Mouse (Mus musculus) myocyte (in vitro differentiated cells): Measurements from ENCODE around the gene Cks1b.

ENCODE experiments used
- E2F4 ChIP-seq: IDR thresholded peaks from one replicate; pipeline ENCODE4 v1.6.1; 2011; ENCODE audit warnings: mild to moderate bottlenecking, control low read depth, moderate library complexity; ENCODE audit not compliant: insufficient read depth
- MAX ChIP-seq: IDR thresholded peaks from one replicate; pipeline ENCODE4 v1.6.1; 2011; ENCODE audit warnings: low read depth, mild to moderate bottlenecking, control low read depth
- MYOG ChIP-seq, 3 experiments: IDR thresholded peaks; one replicate each; pipeline ENCODE4 v1.6.1; 2011; ENCODE audit warnings: control low read depth in 2 of 3, low read depth in 2 of 3, mild to moderate bottlenecking in 2 of 3; ENCODE audit not compliant: insufficient read length in 2 of 3, control insufficient read depth in 1 of 3, insufficient read depth in 1 of 3
- POLR2A ChIP-seq: IDR thresholded peaks from one replicate; pipeline ENCODE4 v1.6.1; 2011; ENCODE audit warnings: low read depth, mild to moderate bottlenecking, control low read depth, moderate library complexity; ENCODE audit not compliant: insufficient read length
- POLR2AphosphoS2 ChIP-seq: IDR thresholded peaks from one replicate; pipeline ENCODE4 v1.6.1; 2011; ENCODE audit warnings: low read depth, control low read depth; ENCODE audit not compliant: insufficient read length
- REST ChIP-seq: IDR thresholded peaks from one replicate; pipeline ENCODE4 v1.6.1; 2011; ENCODE audit warnings: mild to moderate bottlenecking, control low read depth, moderate library complexity; ENCODE audit not compliant: insufficient read depth, insufficient read length
- TCF12 ChIP-seq: IDR thresholded peaks from one replicate; pipeline ENCODE4 v1.6.1; 2011; ENCODE audit warnings: mild to moderate bottlenecking, control low read depth; ENCODE audit not compliant: poor library complexity, insufficient read depth, severe bottlenecking
- USF1 ChIP-seq: IDR thresholded peaks from one replicate; pipeline ENCODE4 v1.6.1; 2011; ENCODE audit warnings: low read depth, mild to moderate bottlenecking, control low read depth, moderate library complexity

GRCm38 (mm10) chr3:89391663-89392511 is 26.3 kb downstream of the Cks1b start:
- TF ChIP-seq POLR2AphosphoS2 (peak; percentile 76), POLR2A (peak; percentile 60), E2F4 (no peak), MAX (no peak), REST (no peak), USF1 (no peak), TCF12 (no peak), MYOG (IDR thresholded peaks at IDR 0.05; ENCODE audit: control insufficient read depth in 1 of 3, insufficient read depth in 1 of 3, insufficient read length in 2 of 3, low read depth in 2 of 3) (no peak)
